Mouse (Mus musculus) embryo, embryonic 9.5 days (tissue): Measurements from ENCODE around the gene Wipi2.

ENCODE experiments used
- DNase-seq: peaks from one replicate; pipeline ENCODE4 v3.0.0-alpha.2; 2017; ENCODE audit errors: extremely low spot score

Gene Wipi2

GRCm38 (mm10) chr5:142627398-142627797, at the start of gene Wipi2:
Gene Wipi2 (plus strand): TSS chr5:142627698.
- DNase-seq = no peak

DNA sequence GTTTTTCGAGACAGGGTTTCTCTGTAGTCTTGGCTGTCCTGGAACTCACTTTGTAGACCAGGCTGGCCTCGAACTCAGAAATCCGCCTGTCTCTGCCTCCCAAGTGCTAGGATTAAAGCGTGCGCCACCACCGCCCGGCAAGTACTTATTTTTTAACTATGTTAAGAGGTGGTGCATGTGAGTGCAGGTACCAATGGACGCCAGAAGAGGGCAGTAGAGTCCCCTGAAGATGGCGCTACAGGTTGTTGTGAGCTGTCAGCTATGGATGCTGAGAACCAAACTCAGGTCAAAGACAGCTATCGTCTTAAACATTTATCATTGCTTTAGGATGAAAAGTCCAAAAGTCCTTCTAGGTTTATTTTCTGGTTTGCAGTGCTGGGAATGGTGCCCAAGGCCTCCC, 49.3 kb upstream of the Wipi2 start:
- no peak for DNase-seq

- peak; percentile 65 for DNase-seq
Measured at GRCm38 (mm10) chr5:142581517-142581916, 46.0 kb upstream of the Wipi2 start.

DNA sequence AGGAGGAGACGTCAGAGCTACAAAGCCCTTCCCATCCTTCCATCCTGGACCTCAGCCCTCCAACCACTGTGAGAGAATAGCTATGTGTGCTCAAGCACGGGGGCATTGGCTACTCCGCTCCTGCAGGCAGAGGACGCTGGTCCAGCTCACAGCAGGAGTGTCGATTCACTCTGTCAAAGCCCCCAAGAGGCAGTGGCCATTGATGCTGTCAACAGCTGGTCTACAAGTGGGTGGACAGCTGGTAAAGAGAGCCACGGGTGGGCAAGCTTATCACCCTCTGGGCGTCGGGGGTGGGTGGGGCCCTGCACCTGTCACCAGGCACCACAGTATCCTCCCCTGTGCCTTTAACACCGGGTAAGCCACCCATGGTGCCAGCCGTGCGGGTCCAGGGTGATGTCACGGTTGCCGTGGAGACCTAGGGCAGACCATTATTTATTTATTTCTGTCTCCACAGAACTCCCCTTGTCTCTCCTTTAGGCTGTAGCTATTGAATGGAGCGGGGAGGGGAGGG, 43.8 kb upstream of the Wipi2 start:
- no peak for DNase-seq

GRCm38 (mm10) chr5:142590953-142591616, 36.4 kb upstream of the Wipi2 start:
- DNase-seq = no peak

DNA sequence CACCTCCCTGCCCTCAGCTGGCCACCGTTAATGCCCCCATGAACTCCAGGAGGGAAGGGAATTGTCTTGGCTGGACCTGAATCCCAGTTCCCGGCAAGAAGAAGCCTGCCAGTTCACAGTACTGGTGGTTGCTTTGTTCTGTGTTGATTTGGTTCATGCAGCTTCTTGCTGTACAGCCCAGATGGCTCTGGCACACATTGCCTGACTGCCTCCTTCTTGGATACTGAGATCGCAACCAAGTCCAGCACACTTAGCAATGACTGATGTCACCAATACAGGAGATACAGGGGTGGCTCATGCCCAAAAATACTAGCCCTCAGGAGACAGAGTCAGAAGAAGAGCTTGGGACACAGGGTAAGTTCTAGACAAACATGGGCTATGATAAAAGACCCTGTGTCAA, 31.8 kb upstream of the Wipi2 start:
- DNase-seq = no peak

- DNase-seq = no peak
Measured at GRCm38 (mm10) chr5:142596723-142597122, 30.8 kb upstream of the Wipi2 start.

DNA sequence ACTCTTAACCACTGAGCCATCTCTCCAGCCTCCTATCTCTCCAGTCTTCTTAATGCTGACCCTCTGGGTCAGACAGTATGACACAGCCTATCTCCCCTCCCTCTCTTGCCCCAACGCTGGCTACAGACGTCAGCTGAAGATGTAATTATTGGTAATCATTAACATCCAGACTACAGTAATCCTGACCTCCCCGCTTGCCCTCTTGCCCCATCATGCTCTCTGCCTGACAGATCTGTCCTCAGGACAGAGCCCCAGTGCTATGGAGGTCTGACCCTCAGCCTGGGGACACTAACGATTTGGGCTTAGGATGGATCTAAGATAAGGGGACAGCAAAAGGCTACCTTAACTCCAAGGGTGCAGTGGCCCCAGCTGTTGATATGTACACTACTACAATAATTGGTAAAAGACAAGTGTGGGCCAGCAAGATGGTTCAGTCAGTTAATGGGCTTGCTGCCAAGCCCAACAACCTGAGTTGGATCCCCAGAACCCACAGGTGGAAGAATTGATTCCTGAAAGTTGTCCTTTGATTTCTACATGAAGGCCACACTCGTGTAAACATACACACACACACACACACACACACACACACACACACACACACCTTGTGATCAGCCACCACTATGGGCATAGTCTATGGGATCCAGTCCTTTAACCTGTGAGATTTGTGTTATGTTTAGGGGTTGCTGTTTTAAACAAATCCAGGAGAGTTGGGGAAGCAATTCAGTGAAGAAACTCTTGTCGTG, 29.7 kb upstream of the Wipi2 start:
- DNase-seq = no peak

- no peak for DNase-seq
Measured at GRCm38 (mm10) chr5:142604379-142604778, 23.1 kb upstream of the Wipi2 start.

DNA sequence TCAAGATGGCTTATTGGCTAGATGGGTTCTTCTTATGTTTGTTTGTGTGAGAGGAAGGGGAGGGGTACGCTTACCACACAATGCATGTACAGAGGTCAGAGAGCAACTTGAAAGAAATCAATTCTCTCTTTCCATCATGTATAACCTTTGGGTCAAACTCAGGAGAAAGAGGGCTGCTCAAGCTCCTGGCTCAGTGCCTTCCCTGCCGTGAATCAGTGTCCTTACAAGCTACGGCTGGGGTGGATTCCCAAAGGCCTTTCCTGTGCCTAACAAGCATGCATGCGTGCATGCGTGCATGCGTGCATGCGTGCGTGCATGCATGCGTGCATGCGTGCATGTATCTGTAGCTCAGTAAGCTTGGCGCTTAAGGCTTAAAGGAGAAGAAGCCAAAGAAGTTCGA, 22.2 kb upstream of the Wipi2 start:
- no peak for DNase-seq

DNA sequence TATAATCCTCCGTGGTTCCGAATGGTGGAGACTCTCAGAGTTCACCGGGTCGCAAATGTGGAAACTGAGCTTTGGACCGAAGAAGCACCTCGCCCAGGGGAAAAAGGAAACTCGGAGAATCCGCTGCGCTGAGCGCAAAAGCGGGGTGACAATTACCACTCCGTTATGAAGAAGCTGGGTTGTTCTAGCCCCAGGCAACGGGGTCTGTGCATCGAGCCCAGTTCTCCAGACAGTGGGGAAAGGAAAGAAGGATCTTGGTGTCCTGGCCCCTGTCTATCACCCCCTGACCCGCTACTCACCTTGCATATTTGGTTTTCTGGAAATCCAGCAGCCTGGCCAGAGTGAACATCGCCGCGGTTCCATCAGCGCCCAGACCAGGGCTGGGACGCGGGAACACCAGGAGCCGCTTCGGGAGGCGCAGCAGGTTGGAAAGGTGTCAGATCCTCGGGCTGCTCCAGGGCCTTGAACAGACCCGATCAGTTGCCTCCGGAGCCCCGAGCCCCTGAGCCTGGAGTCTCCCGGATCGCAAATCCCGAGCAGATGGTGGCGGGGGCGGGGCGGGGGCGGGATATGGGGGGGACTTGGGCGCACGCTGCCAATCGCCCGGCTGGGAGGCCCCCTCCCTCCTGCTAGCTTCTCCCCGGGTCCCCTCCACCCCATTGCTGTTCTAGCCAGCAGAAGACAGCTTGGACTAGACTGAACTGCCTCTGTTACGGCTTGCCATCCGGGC, 19.1 kb upstream of the Wipi2 start, which contains the start of gene Mmd2:
Mmd2 (minus strand) TSS at position 542 of the 730 bp plus-strand sequence.
- peak; percentile 39 for DNase-seq

GRCm38 (mm10) chr5:142608989-142609325, 18.5 kb upstream of the Wipi2 start:
- no peak for DNase-seq

- DNase-seq = no peak
Measured at GRCm38 (mm10) chr5:142610362-142610761, 17.1 kb upstream of the Wipi2 start.

DNA sequence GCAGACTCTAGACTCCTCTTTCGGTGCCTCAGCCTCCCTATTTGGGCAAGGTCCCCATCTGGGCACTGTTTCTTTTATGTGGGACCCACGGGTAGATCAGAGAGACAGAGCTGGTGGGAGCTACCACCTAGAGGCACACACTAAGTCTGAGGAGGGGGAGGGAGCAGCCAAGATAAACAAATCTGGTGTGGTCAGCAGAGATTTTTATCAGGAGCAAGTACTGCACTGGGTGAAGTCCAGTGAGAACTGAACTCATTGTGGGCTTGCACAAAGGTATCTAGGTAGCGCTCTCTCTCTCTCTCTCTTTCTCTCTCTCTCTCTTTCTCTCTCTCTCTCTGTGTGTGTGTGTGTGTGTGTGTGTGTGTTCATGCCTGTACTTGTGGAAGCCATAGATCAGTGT, 13.0 kb upstream of the Wipi2 start:
- no peak for DNase-seq

- no peak for DNase-seq
Measured at GRCm38 (mm10) chr5:142615638-142616037, 11.9 kb upstream of the Wipi2 start.

DNA sequence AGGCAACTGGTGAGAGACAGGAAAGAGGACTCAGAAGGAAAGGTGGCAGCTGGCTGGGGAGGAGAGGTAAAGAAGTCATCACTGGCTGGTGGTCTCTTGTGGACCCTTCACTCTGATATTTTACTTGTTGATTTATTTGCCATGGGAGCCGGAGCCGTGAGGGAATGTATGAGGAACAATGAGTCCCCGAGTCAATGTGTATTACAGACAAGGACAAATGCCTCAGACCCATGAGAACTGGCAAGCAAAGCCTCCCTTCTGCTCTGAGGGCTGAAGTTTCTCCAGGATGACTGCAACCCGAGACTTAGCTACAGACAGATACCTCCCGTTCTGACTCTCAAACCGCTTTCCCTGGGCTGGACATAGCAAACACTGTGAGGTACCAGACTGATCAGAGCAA, 11.2 kb upstream of the Wipi2 start:
- no peak for DNase-seq

DNA sequence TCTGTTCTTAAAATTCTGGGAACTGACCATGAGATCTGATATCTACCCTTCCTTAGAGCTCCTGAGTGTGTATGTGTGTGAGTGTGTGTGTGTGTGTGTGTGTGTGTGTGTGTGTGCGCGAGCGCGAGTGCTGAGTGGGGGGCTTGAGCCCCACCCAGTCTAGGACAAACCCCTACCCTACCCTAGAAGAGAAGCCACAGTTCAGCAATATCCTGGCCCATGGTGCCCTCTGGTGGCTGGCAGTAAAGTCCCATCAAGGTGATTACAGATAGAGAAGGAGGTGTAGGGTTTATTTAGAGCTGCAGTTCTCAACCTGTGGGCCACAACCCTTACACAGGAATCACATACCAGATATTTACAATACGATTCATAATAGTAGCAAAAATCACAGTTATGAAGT, 7.6 kb upstream of the Wipi2 start:
- DNase-seq = peak; percentile 40

GRCm38 (mm10) chr5:142621421-142621820, 6.1 kb upstream of the Wipi2 start:
- DNase-seq = no peak

GRCm38 (mm10) chr5:142622134-142622533, 5.4 kb upstream of the Wipi2 start:
- DNase-seq = no peak

- no peak for DNase-seq
Measured at GRCm38 (mm10) chr5:142623080-142623479, 4.4 kb upstream of the Wipi2 start.

- peak; percentile 98 for DNase-seq
Measured at GRCm38 (mm10) chr5:142628726-142629662, 1.5 kb downstream of the Wipi2 start.

GRCm38 (mm10) chr5:142629663-142630025, 2.1 kb downstream of the Wipi2 start:
- DNase-seq = no peak
